Mouse (Mus musculus) limb, embryonic 10.5 days (tissue): ENCODE data around the gene Erp44. TPM values are rescaled to one million over a fixed set of nuclear protein-coding genes. Genes with fewer than 3 reads are reported as not detected.

ENCODE experiments used
- microRNA counts: library from miRNA; unstranded; fragments of <30 nt; microRNA quantifications from one replicate; lab custom pipeline; 2017
- microRNA-seq: library from miRNA; unstranded; fragments of <30 nt; microRNA quantifications from one replicate; pipeline ENCODE4, GENCODE M21; 2017
- polyA plus RNA-seq: library from polyadenylated mRNA; unstranded; fragments of >200 nt; fragmentation: Nextera tagmentation; extraction: Ambion mirVana; gene quantifications from 2 replicates; pipeline ENCODE4 v1.2.1, GENCODE M21; 2016

Gene Erp44
- polyA plus RNA-seq, 1 experiment from 2014 or later: 58.7 TPM

MicroRNAs within 50 kb of the gene (microRNA counts, 519-probe panel; counts per million panel counts)
- 684 counts per million, percentile 72 among the panel's probes with 10 or more counts for microRNA mmu-miR-1958 (lab: Ali Mortazavi, UCI)

Small RNA genes lying within 50 kb of the gene (microRNA-seq; reads per million reads assigned to microRNA genes)
- not detected for gene Mir1958

Other genes with a start within 250 kb of the Erp44 start
- gene Nr4a3, start 234.4 kb downstream of the Erp44 start, polyA plus RNA-seq: 0.06 and 0.13 TPM in 2 replicates
- 18.9 and 25.6 TPM in 2 replicates for gene Stx17, start 154.6 kb downstream of the Erp44 start, polyA plus RNA-seq
- 8.4 and 12.1 TPM in 2 replicates for gene Invs, start 202 bp upstream of the Erp44 start, polyA plus RNA-seq
- gene Tex10, start 193.9 kb upstream of the Erp44 start, polyA plus RNA-seq: 83.4 and 89.4 TPM in 2 replicates